Mouse (Mus musculus): ENCODE data around the gene Prkd2.

- TF ChIP-seq CTCF (IDR thresholded peaks at IDR 0.05; ENCODE audit: low read depth, low read length) (no peak), TAL1 (conservative IDR thresholded peaks at IDR 0.05; ENCODE audit: low read depth, low read length) (no peak), POLR2AphosphoS5 (IDR thresholded peaks at IDR 0.05; ENCODE audit: insufficient replicate concordance, low read depth, low read length) (no peak), GATA1 (IDR thresholded peaks at IDR 0.05; ENCODE audit: borderline replicate concordance, low read length) (no peak), GATA2 (IDR thresholded peaks at IDR 0.05; ENCODE audit: borderline replicate concordance, low read depth, low read length) (no peak)
Observed at GRCm38 (mm10) chr7:16880615-16881014, 37.9 kb downstream of the Prkd2 start.

All from G1E (cell line).